35 mouse cellular contexts compared by ENCODE assay signal in genomic region chr14:121909868-121910267, GRCm38 (mm10). TPM values are rescaled to one million over a fixed set of nuclear protein-coding genes. Genes with fewer than 3 reads are reported as not detected.
"Had no signal": no experiment of that assay in that cellular context is flagged by ENCODE, and none has a peak within 500 bp of the region (broad histone marks: within the 10 kb centered on the region; RNA-seq: fewer than 3 reads in every experiment).

No protein-coding gene starts in this region.

- H3K4me2 ChIP-seq: heart, embryonic 12.5 days; hindbrain, embryonic 12.5 days; hindbrain, embryonic 15.5 days; kidney, embryonic 15.5 days; limb, embryonic 12.5 days; liver, embryonic 11.5 days had no signal

- H3K27ac ChIP-seq: heart, embryonic 10.5 days; hindbrain, embryonic 10.5 days; hindbrain, embryonic 12.5 days; hindbrain, embryonic 15.5 days; hindbrain, postnatal 0 days; kidney, embryonic 15.5 days; kidney, postnatal 0 days; left cerebral cortex, adult 2 months; limb, embryonic 10.5 days; limb, embryonic 12.5 days had no signal

- H3K9ac ChIP-seq: heart, embryonic 12.5 days; hindbrain, embryonic 12.5 days; hindbrain, embryonic 15.5 days; kidney, embryonic 15.5 days; limb, embryonic 12.5 days had no signal

- H3K27me3 ChIP-seq: heart, embryonic 12.5 days; hindbrain, embryonic 12.5 days; hindbrain, embryonic 15.5 days; kidney, embryonic 15.5 days; limb, embryonic 12.5 days had no signal

- H3K4me1 ChIP-seq: hindbrain, embryonic 10.5 days; hindbrain, embryonic 12.5 days; hindbrain, embryonic 15.5 days; kidney, embryonic 15.5 days; limb, embryonic 12.5 days had no signal

- DNase-seq: gastrocnemius, postnatal 14 days; gastrocnemius, postnatal 36 days; heart, adult 18-20 months; heart, postnatal 10 days; heart, postnatal 4 days; kidney, adult 11 months; kidney, adult 2 months; kidney, adult 9 months; kidney, postnatal 14 days; kidney, postnatal 36 days; layer of hippocampus, adult 9-11 months; layer of hippocampus, postnatal 36 days; liver had no signal

- ATAC-seq: hindbrain, postnatal 0 days; intestine, embryonic 16.5 days had no signal

- H3K9me3 ChIP-seq: heart, embryonic 10.5 days; heart, embryonic 12.5 days; hindbrain, embryonic 10.5 days; hindbrain, embryonic 12.5 days; hindbrain, embryonic 15.5 days; kidney, embryonic 15.5 days; limb, embryonic 10.5 days; limb, embryonic 12.5 days had no signal

- H3K4me3 ChIP-seq: heart, embryonic 10.5 days; heart, embryonic 12.5 days; hindbrain, embryonic 10.5 days; hindbrain, embryonic 12.5 days; hindbrain, embryonic 15.5 days; kidney, embryonic 15.5 days; left cerebral cortex, adult 2 months; limb, embryonic 10.5 days; limb, embryonic 12.5 days had no signal

RNA-seq across cellular contexts. Expression of gene Gpr18, which starts 5.7 kb away (rescaled TPM):
- total RNA-seq: gastrocnemius, adult 18-20 months; gastrocnemius, adult 8-10 months; gastrocnemius, postnatal 14 days; gastrocnemius, postnatal 36 days; heart, postnatal 4 days; hindbrain, postnatal 0 days; layer of hippocampus, adult 18-20 months; layer of hippocampus, adult 8-10 months; layer of hippocampus, postnatal 14 days; layer of hippocampus, postnatal 36 days; left cerebral cortex, adult 2 months; left cerebral cortex, postnatal 14 days; left cerebral cortex, postnatal 36 days had no signal
- polyA plus RNA-seq: heart, embryonic 14.5 days; hindbrain, embryonic 12.5 days; hindbrain, postnatal 0 days; limb, embryonic 14.5 days; liver, embryonic 11.5 days had no signal
